In genomic region chr1:172274547-172274946, GRCm38 (mm10) we compare ENCODE assay signal across 34 mouse cellular contexts. TPM values are rescaled to one million over a fixed set of nuclear protein-coding genes. Genes with fewer than 3 reads are reported as not detected.
DNase-seq lines count a peak whose midpoint lies in the region; ATAC-seq and TF ChIP-seq lines count a peak whose summit lies in the region.
"Had no signal": no experiment of that assay in that cellular context is flagged by ENCODE, and none has a peak within 500 bp of the region (broad histone marks: within the 10 kb centered on the region; RNA-seq: fewer than 3 reads in every experiment).

No protein-coding gene starts in this region.

- 0 out of 2 replicates have a peak overlapping the region, but pooled peaks have one; percentile 47 for H3K27ac ChIP-seq in heart, embryonic 10.5 days
- H3K27ac ChIP-seq in kidney, embryonic 15.5 days = no peak overlapping the region
- no peak overlapping the region for H3K27ac ChIP-seq in ES-E14 (ENCODE audit: insufficient read depth, low read depth, low read length, poor library complexity, severe bottlenecking)
- H3K27ac ChIP-seq: embryonic facial prominence, embryonic 10.5 days; embryonic facial prominence, embryonic 13.5 days; heart, adult 2 months; heart, embryonic 15.5 days; hindbrain, embryonic 10.5 days; hindbrain, embryonic 13.5 days had no signal

- no peak overlapping the region for H3K9ac ChIP-seq in kidney, embryonic 15.5 days
- no peak overlapping the region for H3K9ac ChIP-seq in ES-E14 (ENCODE audit: insufficient read depth, low read depth, low read length, poor library complexity, severe bottlenecking)
- H3K9ac ChIP-seq: embryonic facial prominence, embryonic 13.5 days; forebrain, postnatal 0 days; heart, embryonic 12.5 days; heart, embryonic 15.5 days; hindbrain, embryonic 13.5 days had no signal

- no peaks in the 10 kb centered on the region for H3K27me3 ChIP-seq in heart, embryonic 10.5 days (ENCODE audit: insufficient read depth, poor library complexity, severe bottlenecking)
- no peaks in the 10 kb centered on the region for H3K27me3 ChIP-seq in kidney, embryonic 15.5 days
- H3K27me3 ChIP-seq: embryonic facial prominence, embryonic 13.5 days; heart, embryonic 12.5 days; heart, embryonic 15.5 days; hindbrain, embryonic 13.5 days had no signal

- H3K4me2 ChIP-seq in kidney, embryonic 15.5 days = no peak overlapping the region
- H3K4me2 ChIP-seq: embryonic facial prominence, embryonic 13.5 days; heart, embryonic 12.5 days; heart, embryonic 15.5 days; hindbrain, embryonic 13.5 days had no signal

- H3K36me3 ChIP-seq in heart, embryonic 10.5 days = peaks cover 8% of the 10 kb centered on the region; the same call in 1 of the 2 replicates
- no peaks in the 10 kb centered on the region for H3K36me3 ChIP-seq in kidney, embryonic 15.5 days
- no peaks in the 10 kb centered on the region for H3K36me3 ChIP-seq in ES-E14 (ENCODE audit: control insufficient read depth, insufficient read depth, low read length, poor library complexity, severe bottlenecking)
- H3K36me3 ChIP-seq: embryonic facial prominence, embryonic 10.5 days; embryonic facial prominence, embryonic 13.5 days; heart, embryonic 15.5 days; hindbrain, embryonic 10.5 days; hindbrain, embryonic 13.5 days had no signal

- H3K4me3 ChIP-seq in heart, embryonic 10.5 days = no peak overlapping the region
- no peak overlapping the region for H3K4me3 ChIP-seq in kidney, embryonic 15.5 days (replicated peaks)
- no peak overlapping the region for H3K4me3 ChIP-seq in ES-E14 (ENCODE audit: insufficient read depth in 1 of 2, low read depth in 1 of 2, low read length in 2 of 2, poor library complexity in 1 of 2, severe bottlenecking in 1 of 2)
- H3K4me3 ChIP-seq: embryonic facial prominence, embryonic 10.5 days; embryonic facial prominence, embryonic 13.5 days; erythroblast, embryonic 14.5 days; heart, adult 2 months; heart, embryonic 12.5 days; heart, embryonic 15.5 days; hindbrain, embryonic 10.5 days; hindbrain, embryonic 13.5 days had no signal

- no peak for DNase-seq in heart, embryonic 10.5 days (ENCODE audit: low spot score)
- DNase-seq in heart, adult 8-10 months (ENCODE audit: low spot score) = no peak
- peak; percentile 36 for DNase-seq in kidney, adult 9 months
- peak; percentile 25 for DNase-seq in ES-CJ7 (ENCODE audit: low read depth, low spot score)
- DNase-seq in ES-E14 (ENCODE audit: low read depth, low spot score) = peak; percentile 7
- no peak for DNase-seq in urinary bladder, adult 18-20 months (ENCODE audit: low spot score in 2 of 2)
- DNase-seq: adrenal gland, adult 2 months; adrenal gland, postnatal 14 days; cerebellum, adult 11-12 months; cerebellum, adult 8-10 months; cerebellum, postnatal 36 days; embryo, embryonic 11 days; forebrain, postnatal 0 days; gastrocnemius, postnatal 25 days; heart, adult 2 months; heart, postnatal 10 days; heart, postnatal 36 days had no signal

- no peak for ATAC-seq in kidney, embryonic 15.5 days (replicated peaks; ENCODE audit: low FRiP score)
- no peak for ATAC-seq in megakaryocyte-erythroid progenitor cell, adult 5-6 weeks (replicated peaks; ENCODE audit: low FRiP score, low TSS enrichment, poor library complexity, severe bottlenecking)
- ATAC-seq: forebrain, embryonic 14.5 days; forebrain, postnatal 0 days had no signal

- peaks cover 19% of the 10 kb centered on the region for H3K4me1 ChIP-seq in heart, embryonic 10.5 days
- H3K4me1 ChIP-seq in kidney, embryonic 15.5 days = peaks cover 6% of the 10 kb centered on the region; the same call in 1 of the 2 replicates
- peaks cover 0 to 4% of the 10 kb centered on the region in 2 experiments; a peak in 1 of 4 replicates for H3K4me1 ChIP-seq in ES-E14 (ENCODE audit: control insufficient read depth in 2 of 2, insufficient read depth in 2 of 2, low read length in 2 of 2, poor library complexity in 1 of 2)
- H3K4me1 ChIP-seq: embryonic facial prominence, embryonic 13.5 days had no signal

- WGBS in heart, embryonic 10.5 days = 52% methylated on average over 5 of the region's 5 CpGs
- 69% methylated on average over 5 of the region's 5 CpGs for WGBS in kidney, embryonic 15.5 days

- in situ Hi-C loops in ES-E14 (cut with MboI; ENCODE audit: low sequenced_read_pairs in 2 of 2, unreplicated experiment in 2 of 2) = no loop called here

- no peaks in the 10 kb centered on the region for H3K9me3 ChIP-seq in heart, embryonic 10.5 days
- H3K9me3 ChIP-seq in kidney, embryonic 15.5 days (replicated peaks) = no peaks in the 10 kb centered on the region
- no peaks in the 10 kb centered on the region for H3K9me3 ChIP-seq in ES-E14 (ENCODE audit: control insufficient read depth, insufficient read depth, low read depth, low read length)
- H3K9me3 ChIP-seq: embryonic facial prominence, embryonic 10.5 days; embryonic facial prominence, embryonic 13.5 days; heart, embryonic 12.5 days; heart, embryonic 15.5 days; hindbrain, embryonic 10.5 days; hindbrain, embryonic 13.5 days had no signal

TF ChIP-seq in ES-E14, 5 proteins besides CTCF, POLR2A, EP300 and RAD21:
- no peak for TF ChIP-seq ZNF384 (IDR thresholded peaks at IDR 0.05; ENCODE audit: low read depth, low read length)
- TF ChIP-seq MAFK (IDR thresholded peaks at IDR 0.05; ENCODE audit: insufficient read depth, low read depth, low read length) = no peak
- no peak for TF ChIP-seq CHD2 (IDR thresholded peaks at IDR 0.05; ENCODE audit: low read depth, low read length)
- no peak for TF ChIP-seq HCFC1 (IDR thresholded peaks at IDR 0.05; ENCODE audit: borderline replicate concordance, insufficient read depth, low read length)
- TF ChIP-seq ZC3H11A (IDR thresholded peaks at IDR 0.05; ENCODE audit: borderline replicate concordance, low read depth, low read length) = no peak
TF ChIP-seq in ES-E14: peak in this region for 0.

RNA-seq across cellular contexts. Expression of gene Igsf8, which starts 13.1 kb away (rescaled TPM):
- 30.1 and 33.2 TPM in 2 replicates for polyA plus RNA-seq in heart, embryonic 10.5 days (2016; fragmentation: Nextera tagmentation; extraction: Ambion mirVana)
- 10 to 100 TPM in 3 of 4 experiments, 1 to 10 TPM in 1; 9.8 to 12.2 (median 11.5) TPM for total RNA-seq in heart, adult 8-10 months (2022)
- polyA plus RNA-seq in kidney, embryonic 15.5 days (2015; fragmentation: Nextera tagmentation; extraction: Ambion mirVana) = 48.9 and 54.4 TPM in 2 replicates
- 43.5 and 108 TPM in 2 replicates for total RNA-seq in ES-E14 (2012; rRNA removed)
- total RNA-seq in megakaryocyte-erythroid progenitor cell, adult 5-6 weeks (2014; fragmentation: Nextera tagmentation) = 9.3 and 23.6 TPM in 2 replicates
- 9.7 and 16.4 TPM in 2 replicates for total RNA-seq in megakaryocyte-erythroid progenitor cell, adult 5-6 weeks (2017)

RNA-seq across cellular contexts. Expression of gene Atp1a4, which starts 16.3 kb away (rescaled TPM):
- 0.09 and 0.12 TPM in 2 replicates for polyA plus RNA-seq in heart, embryonic 10.5 days (2016; fragmentation: Nextera tagmentation; extraction: Ambion mirVana)
- not detected for total RNA-seq in heart, adult 8-10 months (2022)
- polyA plus RNA-seq in kidney, embryonic 15.5 days (2015; fragmentation: Nextera tagmentation; extraction: Ambion mirVana) = 0.05 TPM in 1 of 2 replicates, not detected in the other
- total RNA-seq in ES-E14 (2012; rRNA removed) = 1.5 and 2.2 TPM in 2 replicates
- not detected in 2 replicates for total RNA-seq in megakaryocyte-erythroid progenitor cell, adult 5-6 weeks (2014; fragmentation: Nextera tagmentation)
- total RNA-seq in megakaryocyte-erythroid progenitor cell, adult 5-6 weeks (2017) = not detected in 2 replicates
- total RNA-seq: forebrain, postnatal 0 days; granulocyte monocyte progenitor cell, adult 5-6 weeks; heart, adult 2 months; heart, postnatal 10 days; heart, postnatal 36 days; MEL had no signal
- polyA plus RNA-seq: C2C12; cortical plate, adult 2 months; embryonic facial prominence, embryonic 10.5 days; embryonic facial prominence, embryonic 13.5 days; erythroblast, embryonic 14.5 days; forebrain, postnatal 0 days; frontal cortex, adult 2 months; hindbrain, embryonic 10.5 days; hindbrain, embryonic 13.5 days; intestine, embryonic 14.5 days had no signal

RNA-seq across cellular contexts. Expression of gene Atp1a2, which starts 23.3 kb away (rescaled TPM):
- polyA plus RNA-seq in heart, embryonic 10.5 days (2016; fragmentation: Nextera tagmentation; extraction: Ambion mirVana) = 8.7 and 22.5 TPM in 2 replicates
- 100 to 1,000 TPM; 457 to 541 (median 497) TPM for total RNA-seq in heart, adult 8-10 months (2022)
- polyA plus RNA-seq in kidney, embryonic 15.5 days (2015; fragmentation: Nextera tagmentation; extraction: Ambion mirVana) = 2.2 and 2.9 TPM in 2 replicates
- total RNA-seq in ES-E14 (2012; rRNA removed) = 0.31 and 0.48 TPM in 2 replicates
- total RNA-seq in megakaryocyte-erythroid progenitor cell, adult 5-6 weeks (2014; fragmentation: Nextera tagmentation) = not detected in 2 replicates
- total RNA-seq in megakaryocyte-erythroid progenitor cell, adult 5-6 weeks (2017) = not detected in 2 replicates
- total RNA-seq: granulocyte monocyte progenitor cell, adult 5-6 weeks; MEL had no signal
- polyA plus RNA-seq: erythroblast, embryonic 14.5 days had no signal

RNA-seq across cellular contexts. Expression of gene Kcnj9, which starts 54.6 kb away (rescaled TPM):
- polyA plus RNA-seq in heart, embryonic 10.5 days (2016; fragmentation: Nextera tagmentation; extraction: Ambion mirVana) = not detected in 2 replicates
- not detected for total RNA-seq in heart, adult 8-10 months (2022)
- not detected in 2 replicates for polyA plus RNA-seq in kidney, embryonic 15.5 days (2015; fragmentation: Nextera tagmentation; extraction: Ambion mirVana)
- total RNA-seq in ES-E14 (2012; rRNA removed) = 1.2 and 1.7 TPM in 2 replicates
- not detected in 2 replicates for total RNA-seq in megakaryocyte-erythroid progenitor cell, adult 5-6 weeks (2014; fragmentation: Nextera tagmentation)
- not detected in 2 replicates for total RNA-seq in megakaryocyte-erythroid progenitor cell, adult 5-6 weeks (2017)
- total RNA-seq: gastrocnemius, adult 8-10 months; gastrocnemius, postnatal 25 days; granulocyte monocyte progenitor cell, adult 5-6 weeks; heart, adult 2 months; heart, postnatal 10 days; heart, postnatal 36 days; MEL had no signal
- polyA plus RNA-seq: embryonic facial prominence, embryonic 13.5 days; heart, embryonic 12.5 days; heart, embryonic 15.5 days; intestine, embryonic 14.5 days had no signal

RNA-seq across cellular contexts. Expression of gene Casq1, which starts 54.9 kb away (rescaled TPM):
- polyA plus RNA-seq in heart, embryonic 10.5 days (2016; fragmentation: Nextera tagmentation; extraction: Ambion mirVana) = 225 and 307 TPM in 2 replicates
- total RNA-seq in heart, adult 8-10 months (2022) = 1 to 10 TPM; 2.5 to 6.9 (median 3.7) TPM
- 6.2 and 8.9 TPM in 2 replicates for polyA plus RNA-seq in kidney, embryonic 15.5 days (2015; fragmentation: Nextera tagmentation; extraction: Ambion mirVana)
- total RNA-seq in ES-E14 (2012; rRNA removed) = 1.8 and 2.4 TPM in 2 replicates
- not detected in 2 replicates for total RNA-seq in megakaryocyte-erythroid progenitor cell, adult 5-6 weeks (2014; fragmentation: Nextera tagmentation)
- total RNA-seq in megakaryocyte-erythroid progenitor cell, adult 5-6 weeks (2017) = not detected in 2 replicates
- total RNA-seq: granulocyte monocyte progenitor cell, adult 5-6 weeks; MEL had no signal
- polyA plus RNA-seq: erythroblast, embryonic 14.5 days had no signal

Comparison
In these comparisons a context has a peak if more than half of its experiments do, and no peak if none do; other contexts are left out.
1. DNase-seq: peak in kidney, adult 9 months (single experiment), ES-CJ7 (single experiment) and ES-E14 (single experiment); none in heart, embryonic 10.5 days (single experiment), heart, adult 8-10 months (single experiment) and urinary bladder, adult 18-20 months (0 of 2).
2. RNA of gene Atp1a2, which starts 23.3 kb away (total RNA-seq): 457 to 541 TPM in heart, adult 8-10 months; 0.31 to 0.48 TPM in ES-E14 and not detected in megakaryocyte-erythroid progenitor cell, adult 5-6 weeks; every median in the first group is over 100 times any median in the second.